Mouse (Mus musculus): ENCODE results near the gene Olfr1012. TPM values are rescaled to one million over a fixed set of nuclear protein-coding genes. Genes with fewer than 3 reads are reported as not detected.

Gene Olfr1012
- total RNA-seq (2023): not detected

GRCm38 (mm10) chr2:85762666-85763065, at the start of gene Olfr1012:
Gene Olfr1012, minus strand, starts transcription at chr2:85762766.

DNA sequence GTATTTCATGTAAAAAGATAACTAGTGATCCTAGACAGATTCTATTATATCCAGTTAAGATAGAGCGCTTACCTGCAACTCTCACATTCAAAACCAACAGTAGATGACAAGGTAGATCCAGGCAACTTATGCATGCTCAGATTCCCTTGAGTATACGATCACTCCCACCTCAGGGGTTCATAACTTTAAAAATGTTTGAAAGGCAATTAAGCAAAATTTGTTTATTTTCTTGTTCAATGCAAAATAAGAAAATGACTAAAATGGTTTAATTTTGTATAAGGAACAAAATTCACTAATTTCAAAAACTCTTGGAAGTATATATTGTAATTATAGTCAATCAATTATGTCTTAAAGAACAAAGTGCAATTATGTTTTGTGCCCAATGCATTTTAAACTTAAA, 39.9 kb upstream of the Olfr1012 start, which contains the start of gene Olfr1016:
Olfr1016 (minus strand) TSS at position 101 of the 400 bp plus-strand sequence.

DNA sequence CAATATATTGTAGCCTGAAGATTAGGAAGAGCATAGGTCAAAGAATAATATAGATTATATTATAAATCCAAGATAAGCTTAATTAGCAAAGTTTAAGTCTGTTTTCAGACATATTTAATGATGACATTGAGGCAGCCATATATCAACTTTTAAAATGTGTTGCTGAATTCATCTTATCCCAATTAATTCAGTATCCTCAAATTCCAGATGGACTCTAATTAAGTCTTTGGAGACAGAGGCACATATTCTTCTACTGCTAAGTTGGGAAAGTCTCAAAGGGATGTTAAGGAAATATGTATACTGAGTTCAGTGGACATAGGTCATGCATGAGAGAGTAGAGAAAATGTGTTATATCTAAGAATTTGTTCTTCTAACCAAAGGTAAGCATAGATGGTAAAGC, 19.2 kb upstream of the Olfr1012 start, which contains the start of gene Olfr1015:
Olfr1015 (plus strand) TSS at position 301 of the 400 bp plus-strand sequence.

DNA sequence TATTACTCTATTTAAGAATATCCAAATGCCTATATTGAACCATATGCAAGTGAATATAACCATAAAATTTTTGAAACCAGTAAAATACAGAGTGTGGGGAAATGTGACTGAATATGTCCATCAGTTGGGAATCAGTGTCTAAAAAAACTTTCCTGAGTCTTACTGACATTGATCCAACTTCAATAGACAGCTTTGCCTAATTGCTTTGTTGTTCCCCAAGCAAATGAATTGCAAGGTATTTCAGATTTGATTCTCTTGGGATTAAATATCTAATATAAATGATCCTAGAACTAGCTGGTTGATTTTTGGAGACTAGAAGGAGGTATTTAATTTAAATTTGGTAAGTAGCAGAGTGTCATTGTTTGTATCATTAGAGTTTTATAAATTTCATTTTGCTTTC, 9.8 kb upstream of the Olfr1012 start, which contains the start of gene Olfr1014:
Olfr1014 (plus strand) TSS at position 301 of the 400 bp plus-strand sequence.

DNA sequence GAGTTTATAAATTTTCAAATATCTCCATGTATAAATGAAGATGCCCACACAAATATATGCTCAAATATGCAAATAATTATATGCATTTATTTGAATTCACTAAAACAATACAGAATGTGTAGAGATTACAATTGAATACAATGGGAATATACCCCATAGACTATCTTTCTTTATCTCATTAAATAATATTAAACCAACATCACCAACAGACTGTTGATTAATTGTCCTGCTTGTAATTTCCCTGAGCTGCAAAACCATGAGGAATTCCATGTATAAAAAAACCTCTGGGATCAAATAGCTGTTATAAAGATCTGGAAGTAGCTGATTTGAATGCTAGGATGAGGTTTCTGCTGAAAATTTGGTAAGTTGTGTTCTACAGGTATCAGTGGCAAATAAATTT, 4.2 kb upstream of the Olfr1012 start, which contains the start of gene Olfr1013:
Olfr1013 (plus strand) TSS at position 301 of the 400 bp plus-strand sequence.

DNA sequence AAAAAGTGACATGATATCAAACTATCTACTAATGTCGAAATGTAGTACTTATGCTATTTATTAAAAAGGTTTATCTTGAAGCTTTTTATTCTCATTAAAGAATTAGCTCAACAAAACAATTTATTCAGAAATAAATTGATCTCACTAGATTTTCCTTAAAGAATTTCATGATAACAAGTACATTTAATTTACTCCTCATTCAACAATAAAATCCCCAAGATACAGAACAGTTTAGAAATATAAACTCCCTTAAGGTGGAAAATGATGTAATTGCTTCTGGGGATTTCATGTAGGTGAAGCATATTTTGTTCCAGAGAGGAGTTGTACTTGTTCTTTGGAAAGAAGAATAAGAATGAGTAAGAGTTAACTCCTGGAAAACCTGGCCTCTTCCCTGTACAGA, 47.4 kb downstream of the Olfr1012 start, which contains the start of gene Olfr1009:
Olfr1009 (plus strand) TSS at position 301 of the 400 bp plus-strand sequence.

Other genes with a start within 250 kb of the Olfr1012 start
- gene 4833423E24Rik, start 243.7 kb downstream of the Olfr1012 start, total RNA-seq (2023): not detected
- not detected for gene Olfr996, start 183.6 kb downstream of the Olfr1012 start, total RNA-seq (2023)
- gene Olfr998, start 173.8 kb downstream of the Olfr1012 start, total RNA-seq (2023): not detected
- gene Olfr1000, start 150.9 kb downstream of the Olfr1012 start, total RNA-seq (2023): not detected
- gene Olfr1002, start 112.1 kb downstream of the Olfr1012 start, total RNA-seq (2023): not detected
- gene Olfr154, start 98.3 kb downstream of the Olfr1012 start, total RNA-seq (2023): not detected
- not detected for gene Olfr1006, start 84.0 kb downstream of the Olfr1012 start, total RNA-seq (2023)
- gene Olfr1008, start 73.3 kb downstream of the Olfr1012 start, total RNA-seq (2023): not detected
- gene Olfr1009, start 47.3 kb downstream of the Olfr1012 start, total RNA-seq (2023): not detected
- gene Olfr1013, start 4.3 kb upstream of the Olfr1012 start, total RNA-seq (2023): not detected
- not detected for gene Olfr1014, start 9.9 kb upstream of the Olfr1012 start, total RNA-seq (2023)
- not detected for gene Olfr1015, start 19.3 kb upstream of the Olfr1012 start, total RNA-seq (2023)
- gene Olfr1016, start 39.8 kb upstream of the Olfr1012 start, total RNA-seq (2023): not detected
- not detected for gene Olfr1018, start 55.7 kb upstream of the Olfr1012 start, total RNA-seq (2023)
- not detected for gene Olfr1019, start 82.7 kb upstream of the Olfr1012 start, total RNA-seq (2023)
- gene Olfr1020, start 84.3 kb upstream of the Olfr1012 start, total RNA-seq (2023): not detected
- not detected for gene Olfr1022, start 105.8 kb upstream of the Olfr1012 start, total RNA-seq (2023)
- gene Olfr1023, start 122.9 kb upstream of the Olfr1012 start, total RNA-seq (2023): not detected
- not detected for gene Olfr1024, start 142.3 kb upstream of the Olfr1012 start, total RNA-seq (2023)
- not detected for gene Olfr1025-ps1, start 152.4 kb upstream of the Olfr1012 start, total RNA-seq (2023)
- not detected for gene Olfr1026, start 158.8 kb upstream of the Olfr1012 start, total RNA-seq (2023)
- gene Olfr1028, start 187.7 kb upstream of the Olfr1012 start, total RNA-seq (2023): not detected
- not detected for gene Olfr1029, start 211.1 kb upstream of the Olfr1012 start, total RNA-seq (2023)
- gene Olfr1030, start 216.5 kb upstream of the Olfr1012 start, total RNA-seq (2023): not detected
- not detected for gene Olfr1031, start 227.5 kb upstream of the Olfr1012 start, total RNA-seq (2023)
- not detected for gene Olfr1032, start 242.8 kb upstream of the Olfr1012 start, total RNA-seq (2023)

Measured in monocyte, adult 59 days (primary cell).